Mouse (Mus musculus) forebrain, embryonic 11.5 days (tissue): ENCODE measurements around the gene Efl1. TPM values are rescaled to one million over a fixed set of nuclear protein-coding genes. Genes with fewer than 3 reads are reported as not detected.

ENCODE experiments used
- ATAC-seq: fragments of 200-750 bp; cut with Nextera tagmentation; replicated peaks from 2 replicates; pipeline ENCODE4 v1.8.0; 2017; ENCODE audit warnings: moderate TSS enrichment; ENCODE audit not compliant: low FRiP score
- DNase-seq: peaks from one replicate; pipeline ENCODE4 v3.0.0-alpha.2; 2017; ENCODE audit warnings: low spot score
- H3K27ac ChIP-seq: fragments of 300-500 bp; sonication (generic); 2 replicates; pipeline ENCODE4 v1.5.1; 2014; ENCODE audit warnings: low read depth, low read length
- H3K27me3 ChIP-seq: fragments of 300-500 bp; sonication (generic); 2 replicates; pipeline ENCODE4 v1.6.1; 2014; ENCODE audit warnings: mild to moderate bottlenecking, low read length, mixed read lengths; ENCODE audit not compliant: control insufficient read depth, insufficient read depth
- H3K36me3 ChIP-seq: fragments of 300-500 bp; sonication (generic); 2 replicates; pipeline ENCODE4 v1.6.1; 2014; ENCODE audit warnings: mild to moderate bottlenecking, low read length, moderate library complexity, mixed read lengths; ENCODE audit not compliant: control insufficient read depth, insufficient read depth
- H3K4me1 ChIP-seq: fragments of 300-500 bp; sonication (generic); replicated peaks from 2 replicates; pipeline ENCODE4 v1.6.1; 2014; ENCODE audit warnings: low read length, mixed read lengths; ENCODE audit not compliant: control insufficient read depth, insufficient read depth
- H3K4me2 ChIP-seq: fragments of 300-500 bp; sonication (generic); 2 replicates; pipeline ENCODE4 v1.6.1; 2014; ENCODE audit warnings: low read depth, mild to moderate bottlenecking, low read length, moderate library complexity, mixed read lengths; ENCODE audit not compliant: severe bottlenecking
- H3K4me3 ChIP-seq: fragments of 300-500 bp; sonication (generic); 2 replicates; pipeline ENCODE4 v1.5.1; 2014; ENCODE audit warnings: low read depth, low read length
- H3K9ac ChIP-seq: fragments of 300-500 bp; sonication (generic); 2 replicates; pipeline ENCODE4 v1.6.1; 2014; ENCODE audit warnings: low read length
- H3K9me3 ChIP-seq: fragments of 300-500 bp; sonication (generic); 2 replicates; pipeline ENCODE4 v1.6.1; 2016; ENCODE audit warnings: low read length, mixed read lengths; ENCODE audit not compliant: control insufficient read depth
- WGBS: fragments of 180-500 bp; shearing (Covaris S2); extraction: QIAGEN DNeasy Blood & Tissue Kit; methylation state at CpG from one replicate; pipeline ENCODE4 v1.1.7; 2014; 5-methylcytosine and 5-hydroxymethylcytosine counted together
- polyA plus RNA-seq: library from polyadenylated mRNA; unstranded; fragments of >200 nt; fragmentation: Nextera tagmentation; extraction: Ambion mirVana; gene quantifications from 2 replicates; pipeline ENCODE4 v1.2.1, GENCODE M21; 2014

The Efl1 gene
- polyA plus RNA-seq, 1 experiment from 2014 or later = 18.6 TPM

DNA sequence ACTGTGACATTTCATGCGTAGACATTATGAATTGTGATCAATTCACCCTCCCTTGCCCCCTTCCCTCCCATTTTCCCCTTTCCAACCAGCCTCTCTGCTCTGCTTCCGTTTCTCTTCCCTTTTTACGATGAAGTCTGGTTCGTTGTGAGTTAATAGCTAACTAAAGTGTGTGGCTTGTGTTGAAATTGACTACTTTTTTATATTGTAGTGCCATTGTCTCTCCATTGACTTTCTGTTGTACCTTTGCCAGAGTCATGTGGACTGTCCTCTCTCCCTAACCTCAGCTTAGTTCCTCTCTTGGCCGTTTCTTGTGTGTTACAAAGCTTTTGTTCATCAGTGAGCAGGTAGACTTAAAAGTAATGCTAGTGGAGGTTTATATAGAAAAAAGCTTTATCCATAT, 27.6 kb downstream of the Efl1 start:
- H3K9me3 ChIP-seq = no peaks in the 10 kb centered on the region
- H3K4me2 ChIP-seq = no peak overlapping the region
- no peaks in the 10 kb centered on the region for H3K4me1 ChIP-seq
- H3K9ac ChIP-seq = no peak overlapping the region
- no peak overlapping the region for H3K27ac ChIP-seq
- no peak overlapping the region for H3K4me3 ChIP-seq
- ATAC-seq = no peak
- no peaks in the 10 kb centered on the region for H3K27me3 ChIP-seq
- H3K36me3 ChIP-seq = no peaks in the 10 kb centered on the region
- DNase-seq = no peak
- WGBS = 93% methylated on average over 5 of the region's 5 CpGs

- DNase-seq (no peak), ATAC-seq (no peak)
- Histone ChIP-seq H3K9me3 (no peaks in the 10 kb centered on the region), H3K4me2 (no peak overlapping the region), H3K9ac (no peak overlapping the region), H3K27ac (no peak overlapping the region), H3K36me3 (no peaks in the 10 kb centered on the region), H3K27me3 (no peaks in the 10 kb centered on the region), H3K4me1 (no peaks in the 10 kb centered on the region), H3K4me3 (no peak overlapping the region)
- WGBS = 91% methylated on average over 6 of the region's 6 CpGs
Measured at GRCm38 (mm10) chr7:82676834-82677233, 28.4 kb downstream of the Efl1 start.

GRCm38 (mm10) chr7:82679901-82680300, 31.5 kb downstream of the Efl1 start:
- H3K27ac ChIP-seq = no peak overlapping the region
- H3K4me3 ChIP-seq = no peak overlapping the region
- H3K36me3 ChIP-seq = no peaks in the 10 kb centered on the region; the same call in 1 of the 2 replicates
- 95% methylated on average over 5 of the region's 5 CpGs for WGBS
- no peak overlapping the region for H3K4me2 ChIP-seq
- DNase-seq (no peak), ATAC-seq (no peak)
- no peaks in the 10 kb centered on the region for H3K4me1 ChIP-seq
- H3K27me3 ChIP-seq = no peaks in the 10 kb centered on the region
- no peaks in the 10 kb centered on the region for H3K9me3 ChIP-seq
- no peak overlapping the region for H3K9ac ChIP-seq

DNA sequence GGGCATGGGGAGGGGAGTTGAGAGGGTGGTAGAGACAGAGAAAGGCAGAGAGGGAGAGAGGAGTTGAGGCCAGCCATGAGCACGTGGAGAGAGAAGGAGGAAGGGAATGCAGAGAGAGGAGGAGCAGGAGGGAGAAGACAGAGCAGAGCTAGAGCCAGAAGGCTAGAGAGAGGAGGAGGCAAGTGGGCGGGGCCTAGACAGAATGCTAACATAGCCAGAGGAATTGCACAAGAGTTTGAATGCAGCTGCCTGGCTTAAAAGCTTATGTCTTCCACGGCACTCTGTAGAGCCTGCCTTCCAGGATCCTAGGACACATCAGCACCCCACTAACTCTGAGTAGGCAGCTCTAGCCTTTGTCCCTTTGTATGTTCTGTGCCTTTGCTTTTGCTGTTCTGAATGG, 40.3 kb downstream of the Efl1 start:
- ATAC-seq (no peak), DNase-seq (no peak)
- H3K36me3 ChIP-seq = no peaks in the 10 kb centered on the region; the same call in 1 of the 2 replicates
- H3K4me3 ChIP-seq = no peak overlapping the region
- no peaks in the 10 kb centered on the region for H3K4me1 ChIP-seq
- no peaks in the 10 kb centered on the region for H3K27me3 ChIP-seq
- H3K9ac ChIP-seq = no peak overlapping the region
- no peaks in the 10 kb centered on the region for H3K9me3 ChIP-seq
- no peak overlapping the region for H3K27ac ChIP-seq
- no peak overlapping the region for H3K4me2 ChIP-seq
- WGBS = 57% methylated on average over 3 of the region's 3 CpGs

DNA sequence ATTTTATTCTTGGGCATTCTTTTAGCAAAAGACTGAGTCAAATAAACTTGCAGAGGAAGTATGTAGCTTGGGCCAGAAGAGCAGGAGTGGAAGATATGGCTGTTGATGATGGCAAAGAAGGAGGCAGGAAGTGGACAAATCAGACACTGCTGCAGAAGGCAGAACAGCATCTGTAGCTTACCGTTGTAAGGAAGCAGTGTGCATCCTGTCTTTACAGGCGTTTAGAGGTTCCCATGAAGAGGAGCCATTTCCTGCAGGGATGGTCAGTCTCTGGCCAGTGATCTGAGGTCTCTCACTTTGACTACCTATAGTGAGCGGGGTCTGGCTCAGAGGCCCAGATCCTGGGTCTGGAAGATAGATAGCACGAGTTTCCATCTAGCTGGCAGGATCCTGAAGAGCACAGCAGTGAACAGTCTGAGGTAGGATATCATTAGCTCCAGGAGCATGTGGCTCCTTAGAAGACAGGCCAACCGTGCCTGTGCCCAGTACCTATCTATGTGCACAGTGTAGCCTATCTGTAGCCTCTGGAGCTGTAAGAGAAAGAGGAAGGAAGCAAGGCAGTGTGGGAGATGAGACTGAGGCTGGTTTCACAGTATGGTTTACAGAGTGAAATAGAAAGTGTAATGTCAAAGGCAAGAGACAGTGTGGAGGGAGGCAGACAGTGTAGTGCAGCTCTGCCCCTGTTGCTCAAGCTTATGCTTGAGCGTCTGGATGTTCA, 42.8 kb downstream of the Efl1 start:
- H3K36me3 ChIP-seq = no peaks in the 10 kb centered on the region; the same call in 1 of the 2 replicates
- WGBS = 83% methylated on average over 6 of the region's 6 CpGs

GRCm38 (mm10) chr7:82697668-82698067, 49.3 kb downstream of the Efl1 start:
- no peak overlapping the region for H3K27ac ChIP-seq
- no peaks in the 10 kb centered on the region for H3K27me3 ChIP-seq
- no peaks in the 10 kb centered on the region for H3K9me3 ChIP-seq
- DNase-seq (no peak), ATAC-seq (no peak)
- no peaks in the 10 kb centered on the region; the same call in 1 of the 2 replicates for H3K36me3 ChIP-seq
- no peak overlapping the region for H3K9ac ChIP-seq
- WGBS = 73% methylated on average over 8 of the region's 8 CpGs
- H3K4me3 ChIP-seq = no peak overlapping the region
- H3K4me1 ChIP-seq = no peaks in the 10 kb centered on the region
- no peak overlapping the region for H3K4me2 ChIP-seq

More for the DNA sequence above, 42.8 kb downstream of the Efl1 start:
- DNase-seq (no peak), ATAC-seq (no peak)
- Histone ChIP-seq H3K27ac (no peak overlapping the region), H3K9me3 (no peaks in the 10 kb centered on the region), H3K27me3 (no peaks in the 10 kb centered on the region), H3K4me3 (no peak overlapping the region), H3K4me1 (no peaks in the 10 kb centered on the region), H3K9ac (no peak overlapping the region), H3K4me2 (no peak overlapping the region)

GRCm38 (mm10) chr7:82698968-82699367, 50.6 kb downstream of the Efl1 start:
- no peak overlapping the region for H3K27ac ChIP-seq
- no peak overlapping the region for H3K4me2 ChIP-seq
- no peak for DNase-seq
- ATAC-seq = no peak
- H3K9me3 ChIP-seq = no peaks in the 10 kb centered on the region
- WGBS = 90% methylated on average over 3 of the region's 3 CpGs
- H3K4me3 ChIP-seq = no peak overlapping the region
- no peaks in the 10 kb centered on the region for H3K4me1 ChIP-seq
- H3K27me3 ChIP-seq = no peaks in the 10 kb centered on the region
- no peaks in the 10 kb centered on the region; the same call in 1 of the 2 replicates for H3K36me3 ChIP-seq
- no peak overlapping the region for H3K9ac ChIP-seq

- no peaks in the 10 kb centered on the region for H3K9me3 ChIP-seq
- DNase-seq (no peak), ATAC-seq (no peak)
- H3K36me3 ChIP-seq = no peaks in the 10 kb centered on the region; the same call in 1 of the 2 replicates
- no peak overlapping the region for H3K4me2 ChIP-seq
- no peak overlapping the region for H3K27ac ChIP-seq
- no peaks in the 10 kb centered on the region for H3K27me3 ChIP-seq
- H3K4me3 ChIP-seq = no peak overlapping the region
- 72% methylated on average over 5 of the region's 5 CpGs for WGBS
- no peaks in the 10 kb centered on the region for H3K4me1 ChIP-seq
- no peak overlapping the region for H3K9ac ChIP-seq
Measured at GRCm38 (mm10) chr7:82702384-82703343, 54.2 kb downstream of the Efl1 start.
